Mouse (Mus musculus): Measurements from ENCODE around the gene Cntrl.

Cntrl gene

GRCm38 (mm10) chr2:35124716-35125115, 15.4 kb downstream of the Cntrl start:
- DNase-seq (ENCODE audit: extremely low spot score, low spot score), result no peak

GRCm38 (mm10) chr2:35131491-35131890, 22.2 kb downstream of the Cntrl start:
- no peak for DNase-seq (ENCODE audit: extremely low spot score, low spot score)

DNA sequence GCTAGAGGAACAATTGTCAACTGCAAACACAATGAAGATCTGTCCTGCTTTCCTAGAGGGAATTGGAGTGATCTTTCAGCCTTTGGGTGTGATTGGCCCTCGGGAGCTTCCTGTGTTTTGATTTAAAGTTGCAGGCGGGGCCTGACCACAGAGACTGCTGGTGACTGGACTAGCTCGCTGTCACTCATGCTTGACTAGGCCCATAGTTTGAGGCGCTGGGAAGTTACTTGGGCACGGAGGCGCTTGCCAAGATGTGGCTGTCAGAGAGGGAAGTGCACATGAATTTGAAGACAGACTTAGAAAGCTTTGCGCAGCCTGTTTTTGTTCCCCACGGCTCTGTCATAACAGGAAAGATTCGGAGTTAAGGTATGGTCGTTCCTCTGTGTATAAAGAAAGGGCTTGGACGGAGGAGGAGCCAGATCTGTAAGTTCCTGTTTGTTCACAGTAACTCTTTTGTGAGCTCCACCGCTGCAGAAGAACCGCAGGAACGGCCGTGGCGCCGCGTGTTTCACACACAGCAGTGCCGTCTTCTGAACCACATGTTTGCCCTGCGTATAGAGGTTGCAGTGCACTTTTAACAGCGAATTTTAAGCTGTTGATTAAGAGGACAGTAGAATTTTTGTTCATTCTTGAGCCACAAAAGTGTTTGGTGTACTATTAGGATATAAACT, 22.8 kb downstream of the Cntrl start:
- DNase-seq (ENCODE audit: extremely low spot score, low spot score), result peak; percentile 91

GRCm38 (mm10) chr2:35132662-35133055, 23.4 kb downstream of the Cntrl start:
- peak; percentile 16 for DNase-seq (ENCODE audit: extremely low spot score, low spot score)

DNA sequence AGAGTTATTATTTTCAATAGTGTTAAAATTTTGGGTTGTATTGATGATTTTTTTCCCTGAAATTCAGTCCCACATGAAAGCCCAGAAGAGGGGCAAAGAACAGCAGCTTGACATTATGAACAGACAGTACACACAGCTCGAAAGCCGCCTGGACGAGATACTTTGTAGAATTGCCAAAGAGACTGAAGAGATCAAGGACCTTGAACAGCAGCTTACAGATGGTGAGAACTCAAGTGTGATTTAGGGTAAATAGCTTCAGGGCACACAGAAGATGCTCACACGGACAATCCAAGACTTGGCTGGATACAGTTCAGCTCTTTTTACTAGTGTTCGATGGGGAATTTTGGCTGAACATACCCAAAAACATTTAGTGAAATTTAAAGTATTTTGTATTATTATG, 24.6 kb downstream of the Cntrl start:
- no peak for DNase-seq (ENCODE audit: extremely low spot score, low spot score)

DNA sequence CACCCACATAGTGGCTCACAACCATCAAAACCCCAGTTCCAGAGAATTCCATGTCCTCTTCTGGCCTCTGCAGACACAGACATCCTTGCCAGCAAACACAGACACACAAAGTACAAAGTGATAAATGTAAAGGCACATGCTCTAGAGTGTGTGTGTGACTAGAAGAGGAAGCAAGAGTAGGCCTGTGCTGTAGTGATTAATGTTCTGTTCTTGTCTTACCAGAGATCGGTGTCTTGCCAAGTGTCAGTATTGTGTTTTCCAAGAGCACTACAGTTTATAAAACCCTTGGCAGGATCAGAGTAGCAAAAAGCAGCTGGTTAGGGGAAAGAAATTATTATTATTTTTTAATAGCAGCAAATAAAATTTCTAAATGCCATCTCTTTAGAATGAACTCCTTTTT, 29.3 kb downstream of the Cntrl start:
- DNase-seq (ENCODE audit: extremely low spot score, low spot score), result no peak

GRCm38 (mm10) chr2:35141673-35142072, 32.4 kb downstream of the Cntrl start:
- DNase-seq (ENCODE audit: extremely low spot score, low spot score), result no peak

DNA sequence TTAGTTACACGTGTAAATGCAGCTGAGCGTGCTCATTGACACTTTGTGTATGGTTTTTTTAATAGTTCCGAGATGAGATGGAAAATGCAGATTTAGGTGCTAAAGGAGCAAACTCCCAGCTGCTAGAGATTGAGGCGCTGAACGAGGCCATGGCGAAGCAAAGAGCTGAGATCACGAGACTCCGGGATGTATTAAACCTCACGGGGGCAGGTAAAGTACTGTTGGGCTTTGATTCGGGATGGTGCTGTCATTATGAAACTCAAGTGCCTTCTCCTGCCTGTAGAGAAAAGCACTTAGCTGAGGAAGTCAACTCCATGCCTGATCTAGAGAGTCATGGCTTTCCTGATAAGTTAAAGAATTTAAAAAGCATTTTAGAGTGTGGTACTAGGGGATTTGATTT, 39.5 kb downstream of the Cntrl start:
- DNase-seq (ENCODE audit: extremely low spot score, low spot score), result no peak

DNA sequence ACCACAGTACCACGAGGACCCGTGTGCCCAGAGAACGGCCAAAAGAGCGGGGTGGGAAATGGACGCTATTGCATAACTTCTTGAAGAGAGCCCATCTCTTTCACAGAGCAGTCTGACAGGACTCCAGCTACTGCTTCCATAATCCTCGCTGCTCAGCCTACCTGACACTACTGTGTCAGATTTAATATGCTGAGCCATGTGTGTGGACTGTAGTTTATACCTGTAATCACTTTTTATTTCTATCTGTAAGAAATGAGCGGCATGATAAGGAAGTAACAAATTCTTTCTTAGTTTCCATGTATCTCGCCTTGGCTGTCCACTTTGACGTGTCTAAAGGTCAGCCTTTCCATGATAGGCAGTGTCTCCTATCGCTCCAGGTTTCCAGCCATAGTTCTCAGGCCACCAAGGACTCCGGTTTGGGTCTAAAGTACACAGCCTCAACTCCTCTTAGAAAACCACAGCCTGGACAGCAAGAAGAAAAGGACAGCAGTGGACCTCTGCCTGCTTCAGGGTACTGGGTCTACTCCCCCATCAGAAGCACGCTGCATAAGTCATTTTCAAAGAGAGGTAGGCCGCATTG, 42.1 kb downstream of the Cntrl start:
- DNase-seq (ENCODE audit: extremely low spot score, low spot score), result no peak

- DNase-seq (ENCODE audit: extremely low spot score, low spot score), result no peak
Measured at GRCm38 (mm10) chr2:35153179-35153578, 43.9 kb downstream of the Cntrl start.

- DNase-seq (ENCODE audit: extremely low spot score, low spot score), result no peak
Measured at GRCm38 (mm10) chr2:35153844-35154554, 44.7 kb downstream of the Cntrl start.

- DNase-seq (ENCODE audit: extremely low spot score, low spot score), result no peak
Measured at GRCm38 (mm10) chr2:35156985-35157384, 47.7 kb downstream of the Cntrl start.

GRCm38 (mm10) chr2:35157836-35158235, 48.5 kb downstream of the Cntrl start:
- DNase-seq (ENCODE audit: extremely low spot score, low spot score), result no peak

DNA sequence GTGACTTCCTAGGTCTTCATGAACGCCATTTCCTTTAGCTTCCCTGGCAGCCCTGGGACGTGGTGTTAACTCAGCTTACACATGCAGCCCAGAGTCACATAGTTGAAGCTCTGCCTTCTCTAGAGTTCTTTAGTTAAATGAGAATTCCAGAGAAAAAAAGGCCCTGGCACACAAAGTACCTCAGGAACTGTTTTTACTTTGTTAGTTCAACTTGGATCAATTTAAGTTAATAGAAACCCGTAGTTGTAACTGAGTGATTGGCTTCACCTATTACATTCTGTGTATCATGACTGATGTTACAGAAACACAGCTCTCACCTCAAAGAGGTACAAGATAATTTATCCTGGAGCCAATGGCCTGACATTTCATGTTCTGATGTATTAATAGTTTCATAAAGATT, 49.1 kb downstream of the Cntrl start:
- DNase-seq (ENCODE audit: extremely low spot score, low spot score), result no peak

GRCm38 (mm10) chr2:35160206-35160605, 50.9 kb downstream of the Cntrl start:
- no peak for DNase-seq (ENCODE audit: extremely low spot score, low spot score)

GRCm38 (mm10) chr2:35161846-35162488, 52.7 kb downstream of the Cntrl start:
- no peak for DNase-seq (ENCODE audit: extremely low spot score, low spot score)

GRCm38 (mm10) chr2:35163396-35163795, 54.1 kb downstream of the Cntrl start:
- no peak for DNase-seq (ENCODE audit: extremely low spot score, low spot score)

DNA sequence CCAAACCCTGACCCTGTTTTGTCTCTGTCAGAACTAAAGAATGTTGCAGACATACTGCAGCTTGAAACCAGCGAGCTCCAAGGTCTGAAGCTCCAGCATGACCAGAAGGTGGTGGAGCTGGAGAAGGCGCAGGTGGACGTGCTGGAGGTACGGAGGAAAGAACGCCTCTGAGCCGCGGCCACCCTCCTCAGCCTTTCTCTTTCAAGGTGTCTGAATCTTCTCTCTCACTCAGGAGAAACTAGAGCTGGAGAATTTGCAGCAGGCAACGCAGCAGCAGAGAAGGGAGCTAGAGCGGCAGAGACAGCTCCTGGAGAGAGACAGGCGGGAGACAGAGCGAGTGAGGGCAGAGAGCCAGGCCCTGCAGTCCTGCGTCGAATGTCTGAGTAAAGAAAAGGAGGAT, 56.1 kb downstream of the Cntrl start:
- no peak for DNase-seq (ENCODE audit: extremely low spot score, low spot score)

DNA sequence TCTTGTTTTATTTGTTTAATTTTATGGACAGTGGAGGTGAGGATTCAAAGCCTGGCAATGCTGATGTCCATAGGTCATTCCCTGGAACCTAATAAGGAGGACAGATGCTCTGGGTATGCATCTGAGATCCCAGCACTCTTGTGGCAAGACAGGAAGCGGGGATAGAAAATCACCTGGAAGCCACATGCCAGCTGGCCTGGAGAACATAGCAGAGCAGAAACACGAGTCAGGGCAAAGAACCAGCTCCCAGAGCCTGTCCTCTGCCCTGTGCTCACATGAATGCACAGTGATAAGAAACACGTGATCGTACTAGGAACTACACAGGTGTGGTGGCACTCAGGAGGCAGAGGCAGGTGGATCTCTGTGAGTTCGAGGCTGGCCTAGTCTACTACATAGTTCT, 57.5 kb downstream of the Cntrl start:
- no peak for DNase-seq (ENCODE audit: extremely low spot score, low spot score)

GRCm38 (mm10) chr2:35169452-35169851, 60.2 kb downstream of the Cntrl start:
- DNase-seq (ENCODE audit: extremely low spot score, low spot score), result no peak

DNA sequence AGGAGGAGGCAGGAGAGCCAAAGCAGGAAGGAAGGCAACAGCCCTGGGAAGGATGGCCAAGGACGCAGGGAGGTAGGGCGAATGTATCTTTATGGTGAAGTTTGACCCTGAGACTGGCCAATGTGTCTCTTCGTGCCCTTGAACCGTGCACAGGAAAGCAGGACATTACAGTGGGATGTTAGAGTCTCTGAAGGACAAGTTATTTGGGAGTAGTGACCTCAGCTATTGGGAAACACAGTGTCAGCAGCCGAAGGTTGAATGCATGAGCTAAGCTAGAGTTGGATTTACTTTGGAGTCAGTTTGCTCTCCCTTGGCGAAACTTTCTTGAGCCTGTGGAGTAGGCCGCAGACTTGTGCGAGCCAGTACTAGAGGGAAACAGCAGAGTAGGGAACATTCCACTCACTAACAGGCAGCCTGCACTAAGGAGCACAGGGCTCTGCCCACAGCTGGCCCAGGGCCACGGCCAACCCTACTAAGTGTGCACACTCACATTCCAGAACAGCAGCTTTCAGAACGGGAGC, 62.1 kb downstream of the Cntrl start:
- DNase-seq (ENCODE audit: extremely low spot score, low spot score), result no peak

GRCm38 (mm10) chr2:35172246-35172645, 63.0 kb downstream of the Cntrl start:
- DNase-seq (ENCODE audit: extremely low spot score, low spot score), result no peak

Data from neural tube, embryonic 10.5 days (tissue).